Mouse (Mus musculus): Measurements from ENCODE around the gene Wnt1.

The Wnt1 gene

DNA sequence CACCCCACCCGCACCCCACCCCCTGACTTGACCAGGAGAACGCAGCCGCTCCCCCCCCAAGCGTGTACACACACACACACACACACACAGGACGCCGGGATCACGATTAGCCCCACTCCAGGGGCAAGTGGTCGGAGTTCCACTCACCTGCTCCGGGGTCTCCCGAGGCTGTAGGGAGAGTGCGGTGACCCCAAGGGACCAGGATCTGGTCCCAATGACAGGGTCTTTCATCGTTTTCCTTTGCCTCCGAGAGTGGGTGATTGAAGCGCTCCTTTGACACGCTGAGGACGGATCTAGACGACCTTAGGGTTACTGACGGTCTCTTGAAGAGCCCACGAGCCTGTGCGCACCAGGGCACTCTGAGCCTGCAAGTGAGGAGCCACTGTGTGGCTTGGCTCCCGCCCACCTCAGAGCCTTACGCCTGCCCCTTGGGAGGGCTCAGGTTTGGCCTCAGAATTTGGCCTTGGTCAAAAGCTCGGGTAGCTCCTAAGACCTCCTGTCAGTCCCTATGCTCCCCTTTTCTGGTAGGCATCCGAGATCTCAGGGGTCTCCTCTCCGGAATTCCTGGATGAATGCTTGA is 11.4 kb upstream of the Wnt1 start:
- no peak for DNase-seq (ENCODE audit: low spot score)

DNA sequence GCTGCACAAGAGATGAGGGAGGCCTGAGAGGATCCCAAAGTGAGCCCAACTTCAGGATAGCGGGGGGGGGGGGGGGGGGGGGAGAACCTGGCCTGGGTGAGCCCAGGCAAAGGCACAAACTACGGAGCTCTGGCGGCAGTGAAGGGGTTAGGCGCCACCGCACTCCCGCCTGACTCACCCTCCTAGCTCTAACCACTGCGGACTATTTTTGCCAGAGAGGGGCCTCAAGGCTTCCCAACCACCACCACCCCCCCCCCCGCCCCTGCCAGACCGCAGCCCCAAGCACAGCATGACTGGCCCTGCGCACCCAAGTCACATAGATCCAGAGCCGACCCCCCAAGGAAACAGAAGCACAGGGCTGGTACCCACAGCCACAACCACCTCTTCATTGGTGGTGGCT is 10.9 kb upstream of the Wnt1 start:
- no peak for DNase-seq (ENCODE audit: low spot score)

- DNase-seq (ENCODE audit: low spot score) = no peak
Measured at GRCm38 (mm10) chr15:98780075-98780474, 9.6 kb upstream of the Wnt1 start.

DNA sequence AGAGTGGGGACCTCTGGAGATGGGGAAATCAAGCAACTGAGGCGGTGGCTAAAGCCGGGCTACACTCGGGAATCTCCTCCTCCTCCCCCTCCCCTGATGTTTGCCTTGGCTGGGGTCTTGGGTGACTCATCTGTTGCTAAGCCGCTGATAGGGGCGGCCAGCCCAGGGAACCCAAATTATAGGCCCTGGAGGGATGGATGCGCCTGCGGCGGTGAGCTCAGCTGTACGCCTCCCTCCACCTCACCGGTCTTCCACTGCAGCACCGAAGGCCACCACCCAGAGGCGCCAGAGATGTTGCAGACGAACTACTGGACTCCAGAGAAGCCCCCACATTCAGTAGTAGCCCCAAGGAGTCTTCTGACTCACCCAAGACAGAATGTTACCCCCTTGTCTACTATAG is 9.1 kb upstream of the Wnt1 start:
- DNase-seq (ENCODE audit: low spot score) = no peak

- no peak for DNase-seq (ENCODE audit: low spot score)
Measured at GRCm38 (mm10) chr15:98781166-98781565, 8.5 kb upstream of the Wnt1 start.

DNA sequence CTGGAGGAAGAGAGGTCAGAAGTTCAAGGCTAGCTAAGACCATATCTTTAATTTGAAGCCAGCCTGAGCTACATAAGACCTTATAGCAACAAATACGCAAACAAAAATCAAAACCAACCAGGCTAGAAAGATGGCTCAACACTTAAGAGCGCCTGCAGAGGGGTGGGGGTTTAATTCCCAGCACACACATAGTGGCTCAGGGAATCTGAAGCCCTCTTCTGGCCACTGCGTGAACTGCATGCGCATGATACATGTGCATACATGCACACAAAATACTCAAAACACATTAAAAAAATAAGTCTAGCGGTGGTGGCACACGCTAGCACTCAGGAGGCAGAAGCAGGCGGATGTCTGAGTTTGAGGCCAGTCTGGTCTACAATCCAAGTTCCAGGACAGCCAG is 3.9 kb upstream of the Wnt1 start:
- no peak for DNase-seq (ENCODE audit: low spot score)

DNA sequence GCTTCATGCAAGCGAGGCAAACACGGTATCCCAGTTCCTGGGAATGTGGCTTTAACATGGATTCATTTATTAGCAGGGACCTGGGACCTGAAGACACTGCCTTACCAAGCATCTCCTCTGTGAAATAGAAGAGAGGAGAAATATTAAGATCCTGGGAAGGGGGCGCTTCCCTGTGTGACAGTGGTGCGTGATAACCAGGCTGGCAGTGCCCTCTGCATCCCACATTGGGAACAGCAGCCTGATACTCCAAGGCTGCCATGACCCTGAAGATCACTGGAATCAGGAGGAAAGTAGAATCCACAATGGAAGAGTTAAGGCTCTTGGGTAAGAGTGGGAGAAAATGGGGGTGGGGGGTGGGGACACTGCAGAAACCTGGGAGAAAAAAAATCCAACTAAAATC is 1.7 kb upstream of the Wnt1 start:
- DNase-seq (ENCODE audit: low spot score) = no peak

- peak; percentile 39 for DNase-seq (ENCODE audit: low spot score)
Measured at GRCm38 (mm10) chr15:98788972-98789660, 541 bp upstream of the Wnt1 start.

GRCm38 (mm10) chr15:98790761-98791160 is 1.1 kb downstream of the Wnt1 start:
- DNase-seq (ENCODE audit: low spot score) = no peak

DNA sequence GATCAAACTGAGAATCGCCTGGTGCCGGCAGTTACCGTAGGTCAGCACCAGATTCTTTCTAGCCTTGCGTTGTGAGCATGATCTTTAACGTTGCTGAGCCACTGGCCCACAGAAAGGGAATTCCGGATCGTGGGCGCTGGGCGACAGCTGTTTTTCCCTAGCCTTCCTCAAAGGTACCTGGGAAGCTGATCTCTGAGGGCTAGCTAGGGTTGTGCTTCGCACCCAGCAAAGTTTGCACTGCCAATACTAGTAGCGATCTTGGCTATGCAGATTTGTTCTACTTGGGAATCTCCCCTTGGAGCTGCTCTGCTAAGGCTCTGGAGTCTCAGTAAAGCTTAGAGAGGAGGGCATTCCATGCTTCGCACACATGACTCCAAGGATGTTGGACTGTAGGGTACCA is 1.6 kb downstream of the Wnt1 start:
- no peak for DNase-seq (ENCODE audit: low spot score)

DNA sequence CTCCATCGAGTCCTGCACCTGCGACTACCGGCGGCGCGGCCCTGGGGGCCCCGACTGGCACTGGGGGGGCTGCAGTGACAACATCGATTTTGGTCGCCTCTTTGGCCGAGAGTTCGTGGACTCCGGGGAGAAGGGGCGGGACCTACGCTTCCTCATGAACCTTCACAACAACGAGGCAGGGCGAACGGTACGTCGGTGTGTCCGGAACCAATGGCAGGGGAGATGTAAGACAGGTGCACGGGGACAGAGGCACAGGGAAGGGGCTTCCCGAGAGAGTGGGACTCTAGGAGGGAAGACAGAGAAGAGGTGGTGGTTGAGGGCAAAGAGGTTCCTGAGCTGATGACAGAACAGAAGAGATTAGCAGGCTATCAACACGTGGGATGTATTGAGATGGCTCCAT is 2.1 kb downstream of the Wnt1 start:
- no peak for DNase-seq (ENCODE audit: low spot score)

DNA sequence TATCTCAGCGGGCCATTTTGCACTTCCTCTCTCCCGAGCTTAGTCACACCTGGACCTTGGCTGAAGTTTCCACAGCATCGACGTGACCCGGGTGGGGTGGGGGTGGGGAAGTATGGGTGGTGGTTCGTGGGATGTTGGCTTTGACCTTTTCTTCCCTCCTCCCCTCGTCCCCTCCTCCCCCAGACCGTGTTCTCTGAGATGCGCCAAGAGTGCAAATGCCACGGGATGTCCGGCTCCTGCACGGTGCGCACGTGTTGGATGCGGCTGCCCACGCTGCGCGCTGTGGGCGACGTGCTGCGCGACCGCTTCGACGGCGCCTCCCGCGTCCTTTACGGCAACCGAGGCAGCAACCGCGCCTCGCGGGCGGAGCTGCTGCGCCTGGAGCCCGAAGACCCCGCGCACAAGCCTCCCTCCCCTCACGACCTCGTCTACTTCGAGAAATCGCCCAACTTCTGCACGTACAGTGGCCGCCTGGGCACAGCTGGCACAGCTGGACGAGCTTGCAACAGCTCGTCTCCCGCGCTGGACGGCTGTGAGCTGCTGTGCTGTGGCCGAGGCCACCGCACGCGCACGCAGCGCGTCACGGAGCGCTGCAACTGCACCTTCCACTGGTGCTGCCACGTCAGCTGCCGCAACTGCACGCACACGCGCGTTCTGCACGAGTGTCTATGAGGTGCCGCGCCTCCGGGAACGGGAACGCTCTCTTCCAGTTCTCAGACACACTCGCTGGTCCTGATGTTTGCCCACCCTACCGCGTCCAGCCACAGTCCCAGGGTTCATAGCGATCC is 2.8 kb downstream of the Wnt1 start:
- no peak for DNase-seq (ENCODE audit: low spot score)

GRCm38 (mm10) chr15:98793141-98793698 is 3.6 kb downstream of the Wnt1 start:
- DNase-seq (ENCODE audit: low spot score) = no peak

DNA sequence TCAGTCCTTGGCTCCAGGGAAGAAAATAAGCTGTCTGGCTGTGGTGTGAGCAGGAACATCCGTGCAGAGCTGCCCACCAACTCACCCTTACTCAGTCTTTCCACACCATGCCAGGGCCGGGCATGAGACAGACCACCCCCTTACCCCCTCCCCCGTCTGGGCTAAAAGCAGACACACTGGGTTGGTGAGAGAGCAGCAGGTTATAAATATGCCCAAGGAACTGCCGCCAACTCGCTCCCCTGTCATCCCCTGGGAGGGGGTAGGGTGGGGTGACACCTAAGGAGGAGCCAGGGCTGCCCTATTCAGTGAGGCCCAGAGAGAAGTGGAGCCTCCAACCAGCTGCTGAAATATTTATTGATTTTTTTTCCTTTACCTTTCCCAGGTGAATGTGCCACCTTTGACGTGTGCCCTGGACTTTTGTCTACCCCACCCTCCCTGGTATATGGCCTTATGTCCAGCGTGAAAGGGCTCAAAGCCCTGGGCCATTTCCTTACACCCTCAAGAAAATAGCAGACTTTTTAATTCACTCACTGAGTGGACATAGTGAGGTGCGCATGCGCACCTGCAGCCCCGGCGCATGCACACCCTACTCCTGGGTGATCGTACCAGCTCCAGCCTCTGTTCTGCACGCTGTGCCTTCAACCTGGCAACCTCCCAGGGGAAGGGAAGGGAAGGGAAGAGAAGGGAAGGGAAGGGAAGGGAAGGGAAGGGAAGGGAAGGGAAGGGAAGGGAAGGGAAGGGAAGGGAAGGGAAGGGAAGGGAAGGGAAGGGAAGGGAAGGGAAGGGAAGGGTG is 7.3 kb downstream of the Wnt1 start:
- no peak for DNase-seq (ENCODE audit: low spot score)

- DNase-seq (ENCODE audit: low spot score) = no peak
Measured at GRCm38 (mm10) chr15:98797835-98798492, 8.3 kb downstream of the Wnt1 start.

DNA sequence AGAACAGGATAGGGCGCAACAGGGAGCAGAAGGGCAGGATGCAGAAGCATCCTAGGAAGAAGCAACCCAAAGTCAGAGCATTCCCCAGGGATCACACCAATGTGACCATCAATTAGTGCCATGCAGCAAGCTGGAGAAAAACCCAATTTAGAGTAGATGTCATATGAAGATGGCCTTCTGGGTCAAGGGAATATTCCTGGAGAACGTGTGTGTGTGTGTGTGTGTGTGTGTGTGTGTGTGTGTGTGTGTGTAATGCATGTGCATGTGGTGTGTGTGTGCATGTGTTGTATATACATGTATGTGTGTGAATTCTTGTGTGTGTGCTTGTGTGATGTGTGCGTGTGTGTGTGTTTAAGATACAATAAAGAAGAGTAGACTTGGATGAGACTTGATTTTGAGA is 9.2 kb downstream of the Wnt1 start:
- no peak for DNase-seq (ENCODE audit: low spot score)

DNA sequence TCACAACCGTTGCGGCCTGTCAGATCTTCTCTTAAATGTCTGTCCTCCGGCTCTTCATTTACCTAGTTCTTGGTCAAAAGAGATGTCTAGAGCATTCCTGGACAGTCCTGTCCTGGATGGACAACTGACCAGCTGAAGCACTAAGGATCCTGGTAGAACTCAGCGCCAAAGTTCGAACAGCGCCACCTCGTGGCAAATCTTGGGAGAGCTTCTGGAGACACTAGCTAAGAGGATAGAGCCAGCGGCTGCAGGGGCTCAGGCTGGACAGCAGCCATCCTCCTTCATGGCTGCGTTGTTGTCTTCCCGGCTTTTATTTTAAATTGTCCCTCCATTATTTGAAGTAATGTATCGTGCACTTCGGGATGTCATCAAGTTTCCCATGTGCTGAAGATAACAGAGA is 9.7 kb downstream of the Wnt1 start:
- DNase-seq (ENCODE audit: low spot score) = peak; percentile 75

DNA sequence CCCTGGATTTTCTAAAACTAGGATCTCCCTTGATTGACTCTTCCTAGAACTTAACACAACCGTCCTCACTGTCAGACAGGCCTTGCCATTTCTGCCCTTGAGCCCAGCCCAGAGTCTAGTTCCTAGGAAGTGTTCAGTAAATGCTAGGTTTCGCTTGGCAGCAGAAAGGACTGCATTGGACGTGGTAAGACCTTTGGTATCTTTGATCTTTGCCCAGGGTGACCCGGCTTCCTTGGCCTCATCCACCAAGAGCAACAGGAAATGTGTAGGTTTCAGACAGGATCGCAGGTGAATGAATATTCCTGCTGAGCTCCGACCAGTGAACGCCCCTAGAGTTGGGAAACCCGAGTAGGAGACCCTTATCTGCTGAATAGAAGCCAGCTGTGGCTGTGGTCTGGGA is 13.3 kb downstream of the Wnt1 start:
- DNase-seq (ENCODE audit: low spot score) = no peak

DNA sequence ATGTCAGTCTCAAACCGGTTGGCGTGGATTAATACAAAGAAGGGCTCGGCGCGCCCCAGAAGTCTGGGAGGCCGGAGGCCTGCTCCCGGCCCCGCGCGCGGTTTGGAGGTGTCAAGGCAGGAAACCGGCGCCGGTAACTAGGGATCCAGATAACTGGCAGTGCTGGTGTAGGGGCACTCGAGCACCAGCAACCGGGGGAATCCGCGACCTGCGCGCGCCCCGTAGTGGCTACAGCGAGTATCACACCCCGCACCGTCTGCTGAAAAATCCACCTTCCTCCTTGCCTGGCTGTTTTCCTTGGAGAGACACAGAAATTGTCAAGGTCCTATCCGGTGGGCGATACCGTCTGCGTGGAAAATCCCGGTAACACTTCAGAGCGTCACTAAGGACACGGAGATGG is 14.4 kb downstream of the Wnt1 start:
- DNase-seq (ENCODE audit: low spot score) = peak; percentile 80

DNA sequence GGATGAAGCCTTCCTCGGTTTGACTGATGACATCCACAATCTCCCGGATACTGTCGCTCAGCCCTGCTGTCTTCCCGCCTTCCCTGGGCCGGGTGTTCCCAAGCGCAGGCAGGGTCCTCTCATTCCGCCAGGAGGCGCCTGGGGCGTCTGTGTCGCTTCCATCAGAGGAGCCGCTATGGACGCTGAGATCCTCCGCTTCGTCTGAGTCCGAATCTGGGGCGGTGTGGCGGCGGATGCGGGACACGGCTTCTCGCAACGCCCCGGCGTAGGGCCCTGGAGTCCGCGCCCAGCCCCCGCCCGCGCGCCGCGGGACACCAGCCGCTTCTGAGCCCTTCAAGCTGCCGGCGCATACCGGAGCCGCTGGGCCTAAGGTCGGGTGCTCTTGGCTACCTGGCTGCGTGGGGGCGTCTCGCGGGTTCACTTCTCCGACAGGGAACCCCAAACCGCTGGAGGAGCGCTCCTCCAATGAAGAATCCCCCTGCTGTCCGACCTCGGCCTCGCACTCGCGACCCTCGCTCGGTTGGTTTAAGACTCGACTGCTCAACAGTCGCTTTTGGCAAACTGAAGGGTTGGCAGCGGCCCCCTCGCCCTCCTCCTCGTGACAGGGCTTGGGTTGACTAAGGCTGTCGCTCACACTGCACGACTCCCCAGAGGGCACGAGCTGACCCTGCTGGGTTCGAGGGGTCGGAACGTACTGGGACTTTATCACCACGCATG is 15.8 kb downstream of the Wnt1 start:
- DNase-seq (ENCODE audit: low spot score) = peak; percentile 63

Measured in lung, postnatal 25 days (tissue).